Mouse (Mus musculus) stomach, postnatal 0 days (tissue): ENCODE results near the gene Gm960.

ENCODE experiments used
- CTCF ChIP-seq: IDR thresholded peaks from 2 replicates; pipeline ENCODE4 v1.5.1; 2016; ENCODE audit warnings: antibody characterized with exemption, low read depth, mild to moderate bottlenecking, moderate library complexity
- EP300 ChIP-seq: optimal IDR thresholded peaks from 2 replicates; pipeline ENCODE3; 2016; ENCODE audit warnings: antibody characterized with exemption

DNA sequence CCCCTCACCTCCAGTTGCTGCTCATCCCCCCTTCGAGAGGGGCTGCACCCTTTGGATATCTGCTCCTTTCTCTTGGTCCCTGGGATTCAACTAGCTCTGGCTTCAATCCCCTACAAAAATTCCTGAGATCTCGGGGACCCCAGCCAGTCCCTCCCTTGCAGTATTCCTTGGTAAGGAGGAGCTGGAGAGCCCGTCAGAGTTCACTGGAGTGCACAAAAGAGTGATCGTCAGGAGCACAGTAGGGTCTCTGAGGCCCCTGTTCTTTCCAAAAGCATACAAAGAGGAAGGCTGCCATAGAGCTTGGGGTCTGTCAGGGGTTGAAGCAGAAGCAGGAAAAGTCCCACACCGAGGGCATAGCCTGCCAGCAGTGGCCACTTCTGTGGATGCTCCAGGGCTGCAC, 75.7 kb downstream of the Gm960 start:
- TF ChIP-seq CTCF (no peak), EP300 (no peak)
